ENCODE assay signal across 26 mouse cellular contexts in the genomic region with DNA sequence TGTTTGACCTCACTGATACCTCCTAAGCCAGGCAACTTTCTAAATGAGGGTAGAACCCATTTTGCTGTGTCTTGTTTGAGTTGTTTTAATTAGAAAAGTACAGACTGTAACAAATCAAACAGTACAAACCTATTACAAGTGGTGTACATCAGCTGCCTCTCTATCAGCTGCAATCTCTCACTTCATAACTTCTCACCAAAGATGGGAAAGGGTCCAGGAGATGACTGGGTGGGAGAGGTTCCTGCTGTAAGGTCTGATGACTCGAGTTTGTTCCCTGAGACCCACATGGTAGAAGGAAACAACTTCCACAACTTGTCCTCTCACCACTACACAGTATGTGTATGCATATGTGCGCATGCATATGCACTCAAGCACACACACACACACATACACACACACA. TPM values are rescaled to one million over a fixed set of nuclear protein-coding genes. Genes with fewer than 3 reads are reported as not detected.
"Had no signal": no experiment of that assay in that cellular context is flagged by ENCODE, and none has a peak within 500 bp of the region (broad histone marks: within the 10 kb centered on the region; RNA-seq: fewer than 3 reads in every experiment).

No protein-coding gene starts in this region.

- H3K9ac ChIP-seq: limb, embryonic 13.5 days; liver, embryonic 12.5 days; liver, embryonic 15.5 days; lung, embryonic 15.5 days; midbrain, embryonic 12.5 days; midbrain, embryonic 15.5 days; neural tube, embryonic 12.5 days; neural tube, embryonic 15.5 days had no signal

- H3K27me3 ChIP-seq: limb, embryonic 13.5 days; liver, embryonic 12.5 days; liver, embryonic 15.5 days; lung, embryonic 15.5 days; midbrain, embryonic 12.5 days; midbrain, embryonic 15.5 days; neural tube, embryonic 12.5 days; neural tube, embryonic 15.5 days had no signal

- H3K27ac ChIP-seq: kidney, postnatal 0 days; layer of hippocampus, adult 2 months; limb, embryonic 13.5 days; liver, embryonic 12.5 days; liver, embryonic 15.5 days; lung, embryonic 15.5 days; midbrain, embryonic 12.5 days; midbrain, embryonic 15.5 days; neural tube, embryonic 12.5 days; neural tube, embryonic 15.5 days; stomach, postnatal 0 days had no signal

- H3K9me3 ChIP-seq: limb, embryonic 10.5 days; limb, embryonic 13.5 days; liver, embryonic 12.5 days; liver, embryonic 15.5 days; lung, embryonic 15.5 days; midbrain, embryonic 12.5 days; midbrain, embryonic 15.5 days; neural tube, embryonic 12.5 days; neural tube, embryonic 15.5 days had no signal

- H3K4me2 ChIP-seq: limb, embryonic 13.5 days; liver, embryonic 12.5 days; liver, embryonic 15.5 days; lung, embryonic 15.5 days; midbrain, embryonic 12.5 days; midbrain, embryonic 15.5 days; neural tube, embryonic 12.5 days; neural tube, embryonic 15.5 days had no signal

- ATAC-seq: liver, embryonic 12.5 days; midbrain, embryonic 15.5 days had no signal

- H3K4me1 ChIP-seq: liver, embryonic 12.5 days; liver, embryonic 15.5 days; midbrain, embryonic 12.5 days; midbrain, embryonic 15.5 days; neural tube, embryonic 12.5 days; neural tube, embryonic 15.5 days had no signal

- H3K36me3 ChIP-seq: limb, embryonic 10.5 days; limb, embryonic 13.5 days; liver, embryonic 12.5 days; liver, embryonic 15.5 days; lung, embryonic 15.5 days; midbrain, embryonic 12.5 days; midbrain, embryonic 15.5 days; neural tube, embryonic 12.5 days; neural tube, embryonic 15.5 days had no signal

- DNase-seq: kidney, adult 2 months; kidney, postnatal 25 days; layer of hippocampus, adult 9-11 months; liver; right cerebral cortex, adult 18-20 months; right cerebral cortex, postnatal 14 days; right cerebral cortex, postnatal 4 days; thymus, adult 2 months; thymus, postnatal 14 days; thymus, postnatal 4 days had no signal

- H3K4me3 ChIP-seq: layer of hippocampus, adult 2 months; limb, embryonic 10.5 days; limb, embryonic 13.5 days; liver, embryonic 12.5 days; liver, embryonic 15.5 days; lung, embryonic 15.5 days; midbrain, embryonic 12.5 days; midbrain, embryonic 15.5 days; neural tube, embryonic 12.5 days; neural tube, embryonic 15.5 days had no signal

RNA-seq across cellular contexts. Expression of gene Cfap161, which starts 32.1 kb away (rescaled TPM):
- total RNA-seq: megakaryocyte progenitor cell, adult 5-6 weeks; megakaryocyte-erythroid progenitor cell, adult 5-6 weeks had no signal
- polyA plus RNA-seq: kidney, adult 2 months; kidney, embryonic 14.5 days; large intestine, adult 2 months; liver, embryonic 12.5 days; liver, embryonic 15.5 days; midbrain, embryonic 12.5 days; neural tube, embryonic 12.5 days had no signal
